Mouse (Mus musculus) neural tube, embryonic 12.5 days (tissue): ENCODE measurements around the gene Csrnp3. TPM values are rescaled to one million over a fixed set of nuclear protein-coding genes. Genes with fewer than 3 reads are reported as not detected.

Experiments used
- ATAC-seq: fragments of 200-750 bp; cut with Nextera tagmentation; 2 replicates; pipeline ENCODE4 v1.8.0; 2017; ENCODE audit warnings: low read depth, mild to moderate bottlenecking, moderate TSS enrichment, moderate library complexity; ENCODE audit not compliant: low FRiP score
- H3K27ac ChIP-seq: fragments of 300-500 bp; sonication (generic); 2 replicates; pipeline ENCODE4 v1.5.1; 2016
- H3K27me3 ChIP-seq: fragments of 300-500 bp; sonication (generic); replicated peaks from 2 replicates; pipeline ENCODE4 v1.6.1; 2016; ENCODE audit warnings: mild to moderate bottlenecking
- H3K36me3 ChIP-seq: fragments of 300-500 bp; sonication (generic); 2 replicates; pipeline ENCODE4 v1.6.1; 2016; ENCODE audit warnings: mild to moderate bottlenecking
- H3K4me1 ChIP-seq: fragments of 300-500 bp; sonication (generic); 2 replicates; pipeline ENCODE4 v1.6.1; 2016
- H3K4me2 ChIP-seq: fragments of 300-500 bp; sonication (generic); replicated peaks from 2 replicates; pipeline ENCODE4 v1.6.1; 2016; ENCODE audit warnings: mild to moderate bottlenecking
- H3K4me3 ChIP-seq: fragments of 300-500 bp; sonication (generic); 2 replicates; pipeline ENCODE4 v1.5.1; 2016
- H3K9ac ChIP-seq: fragments of 300-500 bp; sonication (generic); 2 replicates; pipeline ENCODE4 v1.6.1; 2016; ENCODE audit warnings: mild to moderate bottlenecking
- H3K9me3 ChIP-seq: fragments of 300-500 bp; sonication (generic); 2 replicates; pipeline ENCODE4 v1.6.1; 2016; ENCODE audit warnings: mild to moderate bottlenecking
- WGBS: fragments of 180-500 bp; shearing (Covaris S2); methylation state at CpG from one replicate; pipeline ENCODE4 v1.1.7; 2016; 5-methylcytosine and 5-hydroxymethylcytosine counted together
- polyA plus RNA-seq: library from polyadenylated mRNA; unstranded; fragments of >200 nt; fragmentation: Nextera tagmentation; extraction: Ambion mirVana; gene quantifications from 2 replicates; pipeline ENCODE4 v1.2.1, GENCODE M21; 2016

Csrnp3 gene
- polyA plus RNA-seq, 1 experiment from 2014 or later = 29.6 TPM

- no peak for ATAC-seq
- Histone ChIP-seq H3K9ac (no peak overlapping the region), H3K9me3 (no peaks in the 10 kb centered on the region), H3K27me3 (no peaks in the 10 kb centered on the region), H3K27ac (no peak overlapping the region), H3K4me2 (no peak overlapping the region), H3K4me1 (peaks cover 5% of the 10 kb centered on the region; the same call in 1 of the 2 replicates), H3K36me3 (no peaks in the 10 kb centered on the region; the same call in 1 of the 2 replicates), H3K4me3 (no peak overlapping the region)
- WGBS = 73% methylated on average over 5 of the region's 5 CpGs
Observed at GRCm38 (mm10) chr2:65894299-65894698, 48.7 kb downstream of the Csrnp3 start.

GRCm38 (mm10) chr2:65896542-65896941 lies 51.0 kb downstream of the Csrnp3 start:
- 0 out of 2 replicates have a peak, but pooled peaks have one; percentile 26 for ATAC-seq
- 30% methylated on average over 5 of the region's 5 CpGs for WGBS
- no peak overlapping the region for H3K4me3 ChIP-seq
- H3K4me1 ChIP-seq = peaks cover 5% of the 10 kb centered on the region; the same call in 1 of the 2 replicates
- no peaks in the 10 kb centered on the region for H3K27me3 ChIP-seq
- H3K9ac ChIP-seq = no peak overlapping the region
- H3K4me2 ChIP-seq = peak overlapping the region; percentile 17
- no peaks in the 10 kb centered on the region for H3K9me3 ChIP-seq
- no peaks in the 10 kb centered on the region; the same call in 1 of the 2 replicates for H3K36me3 ChIP-seq
- 0 out of 2 replicates have a peak overlapping the region, but pooled peaks have one; percentile 1 for H3K27ac ChIP-seq

- no peaks in the 10 kb centered on the region for H3K27me3 ChIP-seq
- WGBS = 21% methylated on average over 4 of the region's 4 CpGs
- no peak for ATAC-seq
- H3K4me2 ChIP-seq = peak overlapping the region; percentile 17
- H3K9me3 ChIP-seq = no peaks in the 10 kb centered on the region
- no peaks in the 10 kb centered on the region; the same call in 1 of the 2 replicates for H3K36me3 ChIP-seq
- no peak overlapping the region for H3K4me3 ChIP-seq
- H3K9ac ChIP-seq = no peak overlapping the region
- peaks cover 5% of the 10 kb centered on the region; the same call in 1 of the 2 replicates for H3K4me1 ChIP-seq
- H3K27ac ChIP-seq = 0 out of 2 replicates have a peak overlapping the region, but pooled peaks have one; percentile 1
Observed at GRCm38 (mm10) chr2:65897084-65897483, 51.5 kb downstream of the Csrnp3 start.

- WGBS = 91% methylated on average over 2 of the region's 2 CpGs
- peaks cover 5% of the 10 kb centered on the region; the same call in 1 of the 2 replicates for H3K4me1 ChIP-seq
Observed at GRCm38 (mm10) chr2:65899478-65899877, 53.9 kb downstream of the Csrnp3 start.

GRCm38 (mm10) chr2:65908526-65908925 lies 63.0 kb downstream of the Csrnp3 start:
- no peak for ATAC-seq
- no peaks in the 10 kb centered on the region for H3K27me3 ChIP-seq
- H3K4me2 ChIP-seq = no peak overlapping the region
- H3K9ac ChIP-seq = no peak overlapping the region
- H3K4me1 ChIP-seq = peaks cover 24% of the 10 kb centered on the region
- no peaks in the 10 kb centered on the region for H3K36me3 ChIP-seq
- 35% methylated on average over 3 of the region's 3 CpGs for WGBS
- H3K4me3 ChIP-seq = no peak overlapping the region
- H3K9me3 ChIP-seq = no peaks in the 10 kb centered on the region
- H3K27ac ChIP-seq = no peak overlapping the region

More at GRCm38 (mm10) chr2:65899478-65899877, 53.9 kb downstream of the Csrnp3 start:
- no peaks in the 10 kb centered on the region for H3K27me3 ChIP-seq
- no peak overlapping the region for H3K4me2 ChIP-seq
- no peak overlapping the region for H3K27ac ChIP-seq
- no peaks in the 10 kb centered on the region for H3K9me3 ChIP-seq
- no peaks in the 10 kb centered on the region; the same call in 1 of the 2 replicates for H3K36me3 ChIP-seq
- no peak overlapping the region for H3K9ac ChIP-seq
- ATAC-seq = no peak
- H3K4me3 ChIP-seq = no peak overlapping the region

GRCm38 (mm10) chr2:65909724-65910521 lies 64.4 kb downstream of the Csrnp3 start:
- Histone ChIP-seq H3K36me3 (no peaks in the 10 kb centered on the region), H3K9ac (no peak overlapping the region), H3K4me3 (no peak overlapping the region), H3K4me1 (peaks cover 24% of the 10 kb centered on the region), H3K9me3 (no peaks in the 10 kb centered on the region), H3K27ac (no peak overlapping the region), H3K4me2 (peak overlapping the region; percentile 42), H3K27me3 (no peaks in the 10 kb centered on the region)
- WGBS = 13% methylated on average over 13 of the region's 13 CpGs
- peak; percentile 56 for ATAC-seq

- H3K27ac ChIP-seq = no peak overlapping the region
- no peaks in the 10 kb centered on the region for H3K27me3 ChIP-seq
- H3K4me1 ChIP-seq = peaks cover 13% of the 10 kb centered on the region
- ATAC-seq = no peak
- WGBS = 77% methylated on average over 7 of the region's 7 CpGs
- H3K36me3 ChIP-seq = no peaks in the 10 kb centered on the region
- H3K9ac ChIP-seq = no peak overlapping the region
- H3K9me3 ChIP-seq = no peaks in the 10 kb centered on the region
- H3K4me2 ChIP-seq = no peak overlapping the region
- H3K4me3 ChIP-seq = no peak overlapping the region
Observed at GRCm38 (mm10) chr2:65915994-65916393, 70.4 kb downstream of the Csrnp3 start.

- no peak overlapping the region for H3K27ac ChIP-seq
- no peaks in the 10 kb centered on the region for H3K27me3 ChIP-seq
- no peaks in the 10 kb centered on the region for H3K36me3 ChIP-seq
- H3K4me3 ChIP-seq = no peak overlapping the region
- no peak overlapping the region for H3K9ac ChIP-seq
- 8% methylated on average over 9 of the region's 9 CpGs for WGBS
- peaks cover 23% of the 10 kb centered on the region for H3K4me1 ChIP-seq
- peak; percentile 73 for ATAC-seq
- H3K4me2 ChIP-seq = peak overlapping the region; percentile 36
- H3K9me3 ChIP-seq = no peaks in the 10 kb centered on the region
Observed at GRCm38 (mm10) chr2:65920651-65921412, 75.3 kb downstream of the Csrnp3 start.

GRCm38 (mm10) chr2:65925363-65925941 lies 79.9 kb downstream of the Csrnp3 start:
- Histone ChIP-seq H3K27me3 (no peaks in the 10 kb centered on the region), H3K9me3 (no peaks in the 10 kb centered on the region), H3K27ac (no peak overlapping the region), H3K4me1 (peaks cover 19% of the 10 kb centered on the region), H3K36me3 (no peaks in the 10 kb centered on the region), H3K4me2 (0 out of 2 replicates have a peak overlapping the region, but pooled peaks have one; percentile 0), H3K4me3 (no peak overlapping the region), H3K9ac (no peak overlapping the region)
- 34% methylated on average over 15 of the region's 15 CpGs for WGBS
- peak; percentile 35 for ATAC-seq

GRCm38 (mm10) chr2:65926935-65927708 lies 81.6 kb downstream of the Csrnp3 start:
- ATAC-seq = no peak
- H3K4me3 ChIP-seq = no peak overlapping the region
- WGBS = 77% methylated on average over 8 of the region's 8 CpGs

GRCm38 (mm10) chr2:65929286-65929685 lies 83.7 kb downstream of the Csrnp3 start:
- ATAC-seq = no peak
- no peak overlapping the region for H3K27ac ChIP-seq
- no peak overlapping the region for H3K9ac ChIP-seq
- no peaks in the 10 kb centered on the region for H3K9me3 ChIP-seq
- H3K36me3 ChIP-seq = no peaks in the 10 kb centered on the region
- 28% methylated on average over 3 of the region's 3 CpGs for WGBS
- H3K27me3 ChIP-seq = no peaks in the 10 kb centered on the region
- no peak overlapping the region for H3K4me2 ChIP-seq
- H3K4me1 ChIP-seq = 0 out of 2 replicates have a peak, but pooled peaks cover 9% of the 10 kb centered on the region
- H3K4me3 ChIP-seq = no peak overlapping the region

More at GRCm38 (mm10) chr2:65926935-65927708, 81.6 kb downstream of the Csrnp3 start:
- Histone ChIP-seq H3K27ac (no peak overlapping the region), H3K9ac (no peak overlapping the region), H3K27me3 (no peaks in the 10 kb centered on the region), H3K9me3 (no peaks in the 10 kb centered on the region), H3K36me3 (no peaks in the 10 kb centered on the region), H3K4me2 (no peak overlapping the region), H3K4me1 (0 out of 2 replicates have a peak, but pooled peaks cover 9% of the 10 kb centered on the region)
